Mouse (Mus musculus): ENCODE results near the gene Ppp1r12a. TPM values are rescaled to one million over a fixed set of nuclear protein-coding genes. Genes with fewer than 3 reads are reported as not detected.

Ppp1r12a gene
- polyA plus RNA-seq, 1 experiment from 2014 or later: 71.9 TPM

DNA sequence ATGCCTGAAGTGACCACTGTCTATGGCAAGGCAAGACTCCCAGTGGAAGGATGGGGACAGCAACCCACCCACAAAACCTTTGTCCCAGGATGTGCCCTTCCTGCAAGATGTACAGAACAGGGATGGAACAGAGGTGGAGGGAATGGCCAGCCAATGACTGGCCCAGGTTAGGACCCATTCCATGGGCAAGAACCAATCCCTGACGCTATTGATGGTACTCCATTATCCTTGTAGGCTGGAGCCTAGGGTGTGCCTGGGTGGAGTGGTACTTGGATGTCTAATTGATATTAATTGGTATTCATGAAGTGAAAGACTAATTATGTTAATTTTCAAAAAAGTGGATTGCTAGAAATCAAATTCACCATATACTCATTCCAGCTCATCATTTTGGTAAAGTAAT lies 35.5 kb downstream of the Ppp1r12a start:
- Histone ChIP-seq H3K4me3 (ENCODE audit: low read depth, low read length) (no peak overlapping the region), H3K27me3 (replicated peaks; ENCODE audit: control insufficient read depth, insufficient read depth, low read length) (no peaks in the 10 kb centered on the region), H3K4me2 (ENCODE audit: low read depth, low read length) (no peak overlapping the region), H3K27ac (replicated peaks; ENCODE audit: low read depth, low read length) (no peak overlapping the region), H3K9ac (ENCODE audit: low read depth, low read length) (no peak overlapping the region), H3K9me3 (ENCODE audit: control insufficient read depth, low read length) (no peaks in the 10 kb centered on the region), H3K4me1 (ENCODE audit: control insufficient read depth, insufficient read depth, low read length) (no peaks in the 10 kb centered on the region), H3K36me3 (ENCODE audit: control insufficient read depth, insufficient read depth, low read length) (peaks cover 9% of the 10 kb centered on the region)
- DNase-seq (ENCODE audit: low spot score) (no peak), ATAC-seq (ENCODE audit: low read depth) (no peak)
- WGBS: 100% methylated on average over 1 of the region's 1 CpGs

DNA sequence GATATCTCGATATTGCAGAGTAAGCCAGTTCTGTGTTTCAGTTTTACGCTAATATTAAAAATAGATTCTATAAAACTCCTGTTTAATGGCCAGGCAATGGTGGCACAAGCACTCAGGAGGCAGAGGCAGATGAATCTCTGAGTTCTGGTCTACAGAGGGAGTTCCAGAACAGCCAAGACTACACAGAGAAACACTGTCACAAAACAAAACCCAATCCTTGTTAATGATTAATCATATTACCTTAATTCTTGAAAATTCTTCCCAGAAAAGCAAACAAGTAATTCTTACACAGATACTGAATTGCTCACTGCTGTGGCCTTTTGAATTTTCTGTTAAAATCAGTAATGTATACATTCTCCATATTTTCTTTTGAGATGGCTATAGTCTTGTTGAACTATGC lies 37.0 kb downstream of the Ppp1r12a start:
- Histone ChIP-seq H3K36me3 (ENCODE audit: control insufficient read depth, insufficient read depth, low read length) (peaks cover 12% of the 10 kb centered on the region), H3K27ac (replicated peaks; ENCODE audit: low read depth, low read length) (no peak overlapping the region), H3K4me3 (ENCODE audit: low read depth, low read length) (no peak overlapping the region), H3K9ac (ENCODE audit: low read depth, low read length) (no peak overlapping the region), H3K9me3 (ENCODE audit: control insufficient read depth, low read length) (no peaks in the 10 kb centered on the region), H3K4me2 (ENCODE audit: low read depth, low read length) (no peak overlapping the region), H3K4me1 (ENCODE audit: control insufficient read depth, insufficient read depth, low read length) (no peaks in the 10 kb centered on the region), H3K27me3 (replicated peaks; ENCODE audit: control insufficient read depth, insufficient read depth, low read length) (no peaks in the 10 kb centered on the region)
- no peak for ATAC-seq (ENCODE audit: low read depth)
- DNase-seq (ENCODE audit: low spot score): no peak
- WGBS: 96% methylated on average over 2 of the region's 2 CpGs

GRCm38 (mm10) chr10:108202126-108202525 lies 40.1 kb downstream of the Ppp1r12a start:
- WGBS: 92% methylated on average over 4 of the region's 4 CpGs
- no peak overlapping the region for H3K9ac ChIP-seq (ENCODE audit: low read depth, low read length)
- no peak overlapping the region for H3K4me2 ChIP-seq (ENCODE audit: low read depth, low read length)
- H3K4me1 ChIP-seq (ENCODE audit: control insufficient read depth, insufficient read depth, low read length): no peaks in the 10 kb centered on the region
- H3K36me3 ChIP-seq (ENCODE audit: control insufficient read depth, insufficient read depth, low read length): peaks cover 18% of the 10 kb centered on the region
- H3K27me3 ChIP-seq (replicated peaks; ENCODE audit: control insufficient read depth, insufficient read depth, low read length): no peaks in the 10 kb centered on the region
- no peak overlapping the region for H3K27ac ChIP-seq (replicated peaks; ENCODE audit: low read depth, low read length)
- ATAC-seq (ENCODE audit: low read depth) (no peak), DNase-seq (ENCODE audit: low spot score) (no peak)
- H3K4me3 ChIP-seq (ENCODE audit: low read depth, low read length): no peak overlapping the region
- no peaks in the 10 kb centered on the region for H3K9me3 ChIP-seq (ENCODE audit: control insufficient read depth, low read length)

GRCm38 (mm10) chr10:108203440-108203839 lies 41.4 kb downstream of the Ppp1r12a start:
- H3K4me3 ChIP-seq (ENCODE audit: low read depth, low read length): no peak overlapping the region
- H3K27me3 ChIP-seq (replicated peaks; ENCODE audit: control insufficient read depth, insufficient read depth, low read length): no peaks in the 10 kb centered on the region
- no peak overlapping the region for H3K27ac ChIP-seq (replicated peaks; ENCODE audit: low read depth, low read length)
- H3K4me1 ChIP-seq (ENCODE audit: control insufficient read depth, insufficient read depth, low read length): no peaks in the 10 kb centered on the region
- H3K9ac ChIP-seq (ENCODE audit: low read depth, low read length): no peak overlapping the region
- peaks cover 18% of the 10 kb centered on the region for H3K36me3 ChIP-seq (ENCODE audit: control insufficient read depth, insufficient read depth, low read length)
- no peaks in the 10 kb centered on the region for H3K9me3 ChIP-seq (ENCODE audit: control insufficient read depth, low read length)
- no peak overlapping the region for H3K4me2 ChIP-seq (ENCODE audit: low read depth, low read length)
- DNase-seq (ENCODE audit: low spot score): no peak
- no peak for ATAC-seq (ENCODE audit: low read depth)

GRCm38 (mm10) chr10:108209396-108209795 lies 47.4 kb downstream of the Ppp1r12a start:
- no peak overlapping the region for H3K4me2 ChIP-seq (ENCODE audit: low read depth, low read length)
- no peaks in the 10 kb centered on the region for H3K9me3 ChIP-seq (ENCODE audit: control insufficient read depth, low read length)
- H3K27me3 ChIP-seq (replicated peaks; ENCODE audit: control insufficient read depth, insufficient read depth, low read length): no peaks in the 10 kb centered on the region
- no peaks in the 10 kb centered on the region for H3K4me1 ChIP-seq (ENCODE audit: control insufficient read depth, insufficient read depth, low read length)
- H3K4me3 ChIP-seq (ENCODE audit: low read depth, low read length): no peak overlapping the region
- ATAC-seq (ENCODE audit: low read depth) (no peak), DNase-seq (ENCODE audit: low spot score) (no peak)
- 89% methylated on average over 5 of the region's 5 CpGs for WGBS
- no peak overlapping the region for H3K27ac ChIP-seq (replicated peaks; ENCODE audit: low read depth, low read length)
- no peak overlapping the region for H3K9ac ChIP-seq (ENCODE audit: low read depth, low read length)
- H3K36me3 ChIP-seq (ENCODE audit: control insufficient read depth, insufficient read depth, low read length): peaks cover 5% of the 10 kb centered on the region; the same call in 1 of the 2 replicates

DNA sequence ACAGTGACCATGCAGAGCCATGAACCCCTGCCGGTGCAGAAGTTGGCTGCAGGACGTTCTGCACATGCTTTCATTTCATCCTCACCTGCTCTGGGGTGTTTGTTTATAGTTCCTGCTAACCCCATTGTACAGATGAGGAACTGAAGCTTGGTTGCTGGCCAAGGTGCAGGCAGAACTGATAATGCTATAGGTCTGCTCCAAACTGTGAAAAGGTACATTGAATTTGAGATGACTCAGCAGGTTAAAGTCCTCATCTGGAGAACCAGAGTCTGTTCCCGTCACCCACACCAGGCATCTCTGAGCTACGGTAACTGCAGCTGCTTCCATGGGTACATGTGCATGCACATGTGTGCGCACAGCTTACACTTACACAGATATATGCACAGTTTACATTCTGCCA lies 62.4 kb downstream of the Ppp1r12a start:
- WGBS: 88% methylated on average over 5 of the region's 5 CpGs
- ATAC-seq (ENCODE audit: low read depth) (no peak), DNase-seq (ENCODE audit: low spot score) (no peak)
- Histone ChIP-seq H3K4me1 (ENCODE audit: control insufficient read depth, insufficient read depth, low read length) (no peaks in the 10 kb centered on the region), H3K27me3 (replicated peaks; ENCODE audit: control insufficient read depth, insufficient read depth, low read length) (no peaks in the 10 kb centered on the region), H3K36me3 (ENCODE audit: control insufficient read depth, insufficient read depth, low read length) (peaks cover 17% of the 10 kb centered on the region; the same call in 1 of the 2 replicates), H3K9ac (ENCODE audit: low read depth, low read length) (no peak overlapping the region), H3K4me2 (ENCODE audit: low read depth, low read length) (no peak overlapping the region), H3K9me3 (ENCODE audit: control insufficient read depth, low read length) (no peaks in the 10 kb centered on the region), H3K4me3 (ENCODE audit: low read depth, low read length) (no peak overlapping the region), H3K27ac (replicated peaks; ENCODE audit: low read depth, low read length) (no peak overlapping the region)

- H3K9ac ChIP-seq (ENCODE audit: low read depth, low read length): no peak overlapping the region
- WGBS: 86% methylated on average over 3 of the region's 3 CpGs
- peaks cover 47% of the 10 kb centered on the region for H3K36me3 ChIP-seq (ENCODE audit: control insufficient read depth, insufficient read depth, low read length)
- H3K4me2 ChIP-seq (ENCODE audit: low read depth, low read length): no peak overlapping the region
- no peaks in the 10 kb centered on the region for H3K4me1 ChIP-seq (ENCODE audit: control insufficient read depth, insufficient read depth, low read length)
- no peak overlapping the region for H3K27ac ChIP-seq (replicated peaks; ENCODE audit: low read depth, low read length)
- H3K4me3 ChIP-seq (ENCODE audit: low read depth, low read length): no peak overlapping the region
- ATAC-seq (ENCODE audit: low read depth): no peak
- no peak for DNase-seq (ENCODE audit: low spot score)
- no peaks in the 10 kb centered on the region for H3K9me3 ChIP-seq (ENCODE audit: control insufficient read depth, low read length)
- no peaks in the 10 kb centered on the region for H3K27me3 ChIP-seq (replicated peaks; ENCODE audit: control insufficient read depth, insufficient read depth, low read length)
Measured at GRCm38 (mm10) chr10:108237049-108237448, 75.1 kb downstream of the Ppp1r12a start.

DNA sequence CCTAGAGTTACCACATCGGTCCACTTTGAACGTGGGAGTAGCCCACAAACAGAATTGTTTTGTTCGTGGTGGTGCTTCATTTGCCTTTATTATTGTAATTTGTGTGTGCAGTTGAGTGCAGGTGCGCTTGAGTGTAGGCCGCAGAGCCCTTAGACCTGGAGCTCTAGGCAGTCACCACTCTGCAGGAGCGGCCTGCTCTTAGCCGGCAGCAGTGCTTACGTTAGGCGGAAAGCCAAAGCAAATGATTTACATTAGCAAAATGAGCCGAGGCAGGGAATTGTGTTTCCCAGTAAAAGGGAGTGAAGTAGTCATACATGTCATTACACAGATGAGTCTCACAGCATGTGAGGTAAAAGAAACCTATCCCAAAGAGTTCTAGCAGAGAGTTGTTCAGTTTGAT lies 77.1 kb downstream of the Ppp1r12a start:
- DNase-seq (ENCODE audit: low spot score) (peak; percentile 29), ATAC-seq (ENCODE audit: low read depth) (no peak)
- WGBS: 74% methylated on average over 10 of the region's 10 CpGs
- Histone ChIP-seq H3K9ac (ENCODE audit: low read depth, low read length) (no peak overlapping the region), H3K4me2 (ENCODE audit: low read depth, low read length) (no peak overlapping the region), H3K36me3 (ENCODE audit: control insufficient read depth, insufficient read depth, low read length) (peaks cover 46% of the 10 kb centered on the region), H3K4me3 (ENCODE audit: low read depth, low read length) (no peak overlapping the region), H3K9me3 (ENCODE audit: control insufficient read depth, low read length) (no peaks in the 10 kb centered on the region), H3K4me1 (ENCODE audit: control insufficient read depth, insufficient read depth, low read length) (no peaks in the 10 kb centered on the region), H3K27me3 (replicated peaks; ENCODE audit: control insufficient read depth, insufficient read depth, low read length) (no peaks in the 10 kb centered on the region), H3K27ac (replicated peaks; ENCODE audit: low read depth, low read length) (no peak overlapping the region)

DNA sequence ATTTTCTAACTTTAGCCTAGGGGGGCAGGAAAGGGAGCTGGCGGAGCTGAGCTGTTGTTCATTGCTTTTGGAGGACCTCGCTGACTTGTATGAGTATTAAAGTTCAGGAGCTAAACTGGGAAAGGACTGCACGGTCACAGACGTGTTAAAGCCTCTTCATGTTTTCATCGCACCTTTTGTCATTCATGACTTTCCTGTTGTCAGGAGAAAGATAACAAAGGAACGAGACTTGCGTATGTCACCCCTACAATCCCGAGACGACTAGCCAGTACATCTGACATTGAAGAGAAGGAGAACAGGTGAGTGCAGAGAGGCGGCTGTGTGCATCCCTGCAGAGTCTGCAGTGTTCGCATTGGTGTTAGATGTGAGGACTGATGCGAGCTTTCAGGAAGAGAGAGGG lies 88.7 kb downstream of the Ppp1r12a start:
- no peaks in the 10 kb centered on the region for H3K4me1 ChIP-seq (ENCODE audit: control insufficient read depth, insufficient read depth, low read length)
- no peaks in the 10 kb centered on the region for H3K27me3 ChIP-seq (replicated peaks; ENCODE audit: control insufficient read depth, insufficient read depth, low read length)
- H3K27ac ChIP-seq (replicated peaks; ENCODE audit: low read depth, low read length): no peak overlapping the region
- H3K9ac ChIP-seq (ENCODE audit: low read depth, low read length): no peak overlapping the region
- DNase-seq (ENCODE audit: low spot score) (no peak), ATAC-seq (ENCODE audit: low read depth) (no peak)
- 87% methylated on average over 12 of the region's 12 CpGs for WGBS
- no peaks in the 10 kb centered on the region for H3K9me3 ChIP-seq (ENCODE audit: control insufficient read depth, low read length)
- no peak overlapping the region for H3K4me2 ChIP-seq (ENCODE audit: low read depth, low read length)
- H3K36me3 ChIP-seq (ENCODE audit: control insufficient read depth, insufficient read depth, low read length): peaks cover 50% of the 10 kb centered on the region
- H3K4me3 ChIP-seq (ENCODE audit: low read depth, low read length): no peak overlapping the region
